Mouse (Mus musculus): ENCODE data around the gene Tomm40l.
A peak's percentile ranks its signal among the peaks of the same experiment; 100 is the strongest.

DNA sequence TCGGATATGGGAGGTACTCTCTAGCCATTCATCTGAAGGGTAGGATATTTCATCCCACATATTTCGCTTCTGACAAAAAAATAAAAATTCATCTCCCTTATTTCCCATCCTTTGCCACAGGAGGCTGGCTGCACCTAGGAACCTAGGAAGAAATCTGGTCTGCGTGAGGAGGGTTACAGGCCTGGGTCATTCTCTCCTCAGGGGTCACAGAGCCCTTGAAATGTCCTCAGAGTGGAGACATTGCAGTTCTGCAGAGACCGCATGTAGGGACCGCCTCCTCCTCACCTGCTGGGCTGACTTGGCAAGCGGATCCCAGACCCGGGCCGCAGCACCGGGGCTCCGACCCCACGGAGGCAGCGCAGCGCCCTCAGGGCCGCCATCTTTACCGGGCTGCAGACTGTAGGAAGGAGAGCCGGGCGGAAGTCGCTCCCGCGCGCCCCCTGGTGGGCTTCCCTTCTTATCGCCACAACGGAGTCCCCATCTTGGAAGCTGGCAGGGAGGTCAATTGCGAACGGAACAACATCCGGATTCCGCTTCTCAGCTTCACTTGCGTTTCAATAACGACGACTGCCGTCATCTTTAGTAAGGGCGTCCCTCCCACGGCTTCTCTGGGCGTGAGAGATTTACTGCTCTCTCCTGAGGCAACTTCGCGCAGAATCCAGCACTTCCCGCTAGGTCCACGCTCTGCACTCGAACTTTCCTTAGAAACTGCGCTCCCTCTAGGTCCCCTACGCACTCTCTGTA is 24.6 kb upstream of the Tomm40l start:
- no peak; the same call in 1 of the 2 replicates for TF ChIP-seq ZC3H11A (IDR thresholded peaks at IDR 0.05; ENCODE audit: borderline replicate concordance, low read depth, low read length)
- peak; percentile 91 for TF ChIP-seq HCFC1 (IDR thresholded peaks at IDR 0.05; ENCODE audit: borderline replicate concordance, insufficient read depth, low read length)
- no peak for TF ChIP-seq MAFK (IDR thresholded peaks at IDR 0.05; ENCODE audit: insufficient read depth, low read depth, low read length)
- TF ChIP-seq ZNF384 (IDR thresholded peaks at IDR 0.05; ENCODE audit: low read depth, low read length): no peak
